Mouse (Mus musculus): ENCODE measurements around the gene Hes1. TPM values are rescaled to one million over a fixed set of nuclear protein-coding genes. Genes with fewer than 3 reads are reported as not detected.

The Hes1 gene
- polyA plus RNA-seq, 1 experiment from 2014 or later, result 74.1 TPM

DNA sequence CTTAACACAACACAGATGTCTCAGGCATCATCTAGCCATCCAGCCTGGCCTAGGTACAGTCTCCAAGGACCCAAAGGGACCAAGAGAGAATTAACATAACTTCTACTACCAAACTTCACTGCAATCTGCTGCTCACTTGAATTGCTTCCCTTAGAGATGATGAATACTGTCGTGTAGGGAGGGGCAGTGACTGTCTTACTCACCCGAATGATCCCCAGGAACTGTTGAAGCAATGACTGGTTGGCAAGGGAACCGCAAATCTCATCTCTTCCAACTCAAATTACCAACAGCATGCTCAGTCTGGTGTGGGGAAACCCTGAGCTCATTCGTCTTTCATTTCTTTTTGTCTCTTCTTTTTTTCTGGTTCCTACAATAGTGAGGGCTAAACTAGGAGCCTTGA lies 21.3 kb upstream of the Hes1 start:
- 63% methylated on average over 4 of the region's 4 CpGs for WGBS
- Histone ChIP-seq H3K4me3 (ENCODE audit: low read depth, low read length) (no peak overlapping the region), H3K4me1 (ENCODE audit: control insufficient read depth, insufficient read depth, low read length) (peaks cover 4% of the 10 kb centered on the region; the same call in 1 of the 2 replicates), H3K27ac (ENCODE audit: low read length) (no peak overlapping the region), H3K4me2 (replicated peaks; ENCODE audit: low read depth, low read length) (no peak overlapping the region), H3K9me3 (ENCODE audit: control insufficient read depth, low read depth, low read length) (no peaks in the 10 kb centered on the region), H3K36me3 (ENCODE audit: control insufficient read depth, insufficient read depth, low read length) (no peaks in the 10 kb centered on the region), H3K27me3 (ENCODE audit: control insufficient read depth, insufficient read depth, low read length) (no peaks in the 10 kb centered on the region), H3K9ac (replicated peaks; ENCODE audit: low read depth, low read length) (no peak overlapping the region)
- no peak for ATAC-seq (ENCODE audit: insufficient number of reproducible peaks, insufficient read depth, low FRiP score, low read depth)

DNA sequence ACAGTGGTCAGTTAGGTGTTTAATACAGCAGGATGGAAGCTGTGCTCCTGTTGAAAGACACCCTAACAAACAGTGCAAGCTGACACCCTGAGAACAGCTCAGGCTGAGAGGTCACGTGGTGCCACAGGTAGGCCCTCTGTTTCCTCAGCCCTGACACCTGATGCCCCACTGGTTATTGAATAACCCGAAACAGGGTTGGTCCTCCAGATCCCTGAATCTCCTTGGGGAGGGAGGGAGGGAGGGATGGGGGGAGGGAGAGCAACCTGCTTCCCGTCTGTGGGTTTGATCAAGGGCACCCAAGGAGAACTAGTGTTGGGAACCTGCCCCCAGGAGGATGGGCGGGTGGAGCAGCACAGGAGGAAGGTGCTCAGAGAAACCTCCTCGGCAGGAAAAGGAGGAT lies 18.6 kb upstream of the Hes1 start:
- H3K4me1 ChIP-seq (ENCODE audit: control insufficient read depth, insufficient read depth, low read length), result peaks cover 3% of the 10 kb centered on the region; the same call in 1 of the 2 replicates
- H3K36me3 ChIP-seq (ENCODE audit: control insufficient read depth, insufficient read depth, low read length), result no peaks in the 10 kb centered on the region
- 46% methylated on average over 5 of the region's 5 CpGs for WGBS
- no peaks in the 10 kb centered on the region for H3K27me3 ChIP-seq (ENCODE audit: control insufficient read depth, insufficient read depth, low read length)
- H3K9me3 ChIP-seq (ENCODE audit: control insufficient read depth, low read depth, low read length), result no peaks in the 10 kb centered on the region
- no peak overlapping the region for H3K9ac ChIP-seq (replicated peaks; ENCODE audit: low read depth, low read length)
- no peak overlapping the region for H3K4me3 ChIP-seq (ENCODE audit: low read depth, low read length)
- H3K27ac ChIP-seq (ENCODE audit: low read length), result peak overlapping the region; percentile 52; the same call in 1 of the 2 replicates
- ATAC-seq (ENCODE audit: insufficient number of reproducible peaks, insufficient read depth, low FRiP score, low read depth), result peak; percentile 92
- H3K4me2 ChIP-seq (replicated peaks; ENCODE audit: low read depth, low read length), result no peak overlapping the region

GRCm38 (mm10) chr16:30047010-30047409 lies 17.2 kb upstream of the Hes1 start:
- no peak for ATAC-seq (ENCODE audit: insufficient number of reproducible peaks, insufficient read depth, low FRiP score, low read depth)
- no peak overlapping the region for H3K4me2 ChIP-seq (replicated peaks; ENCODE audit: low read depth, low read length)

GRCm38 (mm10) chr16:30047421-30047831 lies 16.8 kb upstream of the Hes1 start:
- Histone ChIP-seq H3K4me2 (replicated peaks; ENCODE audit: low read depth, low read length) (no peak overlapping the region), H3K27ac (ENCODE audit: low read length) (peak overlapping the region; percentile 49; the same call in 1 of the 2 replicates), H3K9ac (replicated peaks; ENCODE audit: low read depth, low read length) (no peak overlapping the region), H3K4me3 (ENCODE audit: low read depth, low read length) (no peak overlapping the region), H3K36me3 (ENCODE audit: control insufficient read depth, insufficient read depth, low read length) (no peaks in the 10 kb centered on the region), H3K9me3 (ENCODE audit: control insufficient read depth, low read depth, low read length) (no peaks in the 10 kb centered on the region), H3K4me1 (ENCODE audit: control insufficient read depth, insufficient read depth, low read length) (peaks cover 3% of the 10 kb centered on the region; the same call in 1 of the 2 replicates), H3K27me3 (ENCODE audit: control insufficient read depth, insufficient read depth, low read length) (no peaks in the 10 kb centered on the region)
- no peak for ATAC-seq (ENCODE audit: insufficient number of reproducible peaks, insufficient read depth, low FRiP score, low read depth)
- 41% methylated on average over 11 of the region's 11 CpGs for WGBS

More at GRCm38 (mm10) chr16:30047010-30047409, 17.2 kb upstream of the Hes1 start:
- peaks cover 3% of the 10 kb centered on the region; the same call in 1 of the 2 replicates for H3K4me1 ChIP-seq (ENCODE audit: control insufficient read depth, insufficient read depth, low read length)
- H3K36me3 ChIP-seq (ENCODE audit: control insufficient read depth, insufficient read depth, low read length), result no peaks in the 10 kb centered on the region
- 80% methylated on average over 7 of the region's 7 CpGs for whole genome bisulfite sequencing
- peak overlapping the region; percentile 49; the same call in 1 of the 2 replicates for H3K27ac ChIP-seq (ENCODE audit: low read length)
- H3K9me3 ChIP-seq (ENCODE audit: control insufficient read depth, low read depth, low read length), result no peaks in the 10 kb centered on the region
- H3K27me3 ChIP-seq (ENCODE audit: control insufficient read depth, insufficient read depth, low read length), result no peaks in the 10 kb centered on the region
- no peak overlapping the region for H3K9ac ChIP-seq (replicated peaks; ENCODE audit: low read depth, low read length)
- no peak overlapping the region for H3K4me3 ChIP-seq (ENCODE audit: low read depth, low read length)

GRCm38 (mm10) chr16:30050767-30051490 lies 13.3 kb upstream of the Hes1 start:
- no peaks in the 10 kb centered on the region for H3K36me3 ChIP-seq (ENCODE audit: control insufficient read depth, insufficient read depth, low read length)
- H3K27me3 ChIP-seq (ENCODE audit: control insufficient read depth, insufficient read depth, low read length), result no peaks in the 10 kb centered on the region
- no peaks in the 10 kb centered on the region for H3K9me3 ChIP-seq (ENCODE audit: control insufficient read depth, low read depth, low read length)
- H3K27ac ChIP-seq (ENCODE audit: low read length), result no peak overlapping the region; the same call in 1 of the 2 replicates
- 52% methylated on average over 10 of the region's 10 CpGs for WGBS
- ATAC-seq (ENCODE audit: insufficient number of reproducible peaks, insufficient read depth, low FRiP score, low read depth), result no peak
- H3K4me3 ChIP-seq (ENCODE audit: low read depth, low read length), result no peak overlapping the region
- H3K4me2 ChIP-seq (replicated peaks; ENCODE audit: low read depth, low read length), result no peak overlapping the region
- peaks cover 12% of the 10 kb centered on the region for H3K4me1 ChIP-seq (ENCODE audit: control insufficient read depth, insufficient read depth, low read length)
- H3K9ac ChIP-seq (replicated peaks; ENCODE audit: low read depth, low read length), result no peak overlapping the region

DNA sequence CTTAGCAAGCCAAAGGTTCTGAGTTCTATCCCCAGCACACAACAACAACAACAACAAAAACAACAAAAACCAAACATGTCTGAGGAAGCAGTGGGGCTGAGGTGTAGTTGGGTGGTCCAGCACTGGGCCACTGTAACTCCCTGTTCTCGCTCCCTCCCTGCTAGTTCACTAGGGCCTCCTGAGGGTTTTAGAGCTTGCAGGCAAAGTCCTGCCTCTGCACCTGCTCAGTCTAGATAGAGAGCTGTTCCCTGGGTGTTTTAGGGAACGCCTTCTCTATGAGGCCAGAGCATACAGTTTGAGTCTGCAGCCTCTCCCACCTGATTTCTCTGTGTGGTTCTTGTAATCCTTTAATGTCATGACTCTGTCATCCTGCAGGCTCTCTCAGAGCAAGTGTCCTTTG lies 11.9 kb upstream of the Hes1 start:
- no peak overlapping the region for H3K4me2 ChIP-seq (replicated peaks; ENCODE audit: low read depth, low read length)
- no peak overlapping the region for H3K9ac ChIP-seq (replicated peaks; ENCODE audit: low read depth, low read length)
- no peak overlapping the region for H3K4me3 ChIP-seq (ENCODE audit: low read depth, low read length)
- H3K27me3 ChIP-seq (ENCODE audit: control insufficient read depth, insufficient read depth, low read length), result no peaks in the 10 kb centered on the region
- 74% methylated on average over 2 of the region's 2 CpGs for WGBS
- H3K9me3 ChIP-seq (ENCODE audit: control insufficient read depth, low read depth, low read length), result no peaks in the 10 kb centered on the region
- no peaks in the 10 kb centered on the region for H3K36me3 ChIP-seq (ENCODE audit: control insufficient read depth, insufficient read depth, low read length)
- no peak for ATAC-seq (ENCODE audit: insufficient number of reproducible peaks, insufficient read depth, low FRiP score, low read depth)
- H3K27ac ChIP-seq (ENCODE audit: low read length), result no peak overlapping the region; the same call in 1 of the 2 replicates
- peaks cover 17% of the 10 kb centered on the region for H3K4me1 ChIP-seq (ENCODE audit: control insufficient read depth, insufficient read depth, low read length)

DNA sequence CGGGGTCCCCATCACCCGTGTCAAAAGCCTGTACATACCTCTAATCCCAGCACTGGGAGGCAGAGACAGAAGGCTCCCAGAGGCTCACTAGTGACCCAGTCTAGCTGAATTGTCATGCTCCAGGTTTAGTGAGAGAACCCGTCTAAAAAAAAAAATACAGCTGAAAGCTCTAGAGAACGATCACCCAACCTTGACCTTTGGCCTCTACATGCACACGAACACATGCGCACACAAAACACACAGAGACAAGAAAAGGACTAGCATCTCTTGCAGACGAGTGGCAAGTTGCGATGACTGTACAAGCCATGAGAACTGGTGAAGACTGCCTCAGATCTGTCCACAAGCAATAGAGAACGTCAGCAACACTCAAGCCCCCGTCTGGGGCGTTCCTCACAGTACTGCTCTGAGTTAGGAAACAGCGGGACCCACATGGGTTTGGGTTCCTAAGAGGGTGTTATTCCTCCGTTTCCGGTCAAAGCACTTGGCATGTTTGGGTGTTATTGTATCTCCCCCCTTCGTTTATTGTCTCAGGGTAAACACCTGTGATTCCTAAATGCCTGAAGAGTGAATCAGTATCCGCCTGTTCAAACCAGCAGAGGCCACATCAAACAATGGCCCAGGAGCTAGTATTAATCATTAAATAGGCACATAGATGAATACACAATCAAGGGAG lies 11.2 kb upstream of the Hes1 start:
- Histone ChIP-seq H3K4me1 (ENCODE audit: control insufficient read depth, insufficient read depth, low read length) (peaks cover 17% of the 10 kb centered on the region), H3K9me3 (ENCODE audit: control insufficient read depth, low read depth, low read length) (no peaks in the 10 kb centered on the region), H3K4me3 (ENCODE audit: low read depth, low read length) (no peak overlapping the region), H3K27me3 (ENCODE audit: control insufficient read depth, insufficient read depth, low read length) (no peaks in the 10 kb centered on the region), H3K36me3 (ENCODE audit: control insufficient read depth, insufficient read depth, low read length) (no peaks in the 10 kb centered on the region), H3K9ac (replicated peaks; ENCODE audit: low read depth, low read length) (no peak overlapping the region), H3K4me2 (replicated peaks; ENCODE audit: low read depth, low read length) (no peak overlapping the region), H3K27ac (ENCODE audit: low read length) (peak overlapping the region; percentile 24; the same call in 1 of the 2 replicates)
- WGBS, result 53% methylated on average over 16 of the region's 16 CpGs
- peak; percentile 15; the same call in 1 of the 2 replicates for ATAC-seq (ENCODE audit: insufficient number of reproducible peaks, insufficient read depth, low FRiP score, low read depth)

- Histone ChIP-seq H3K27ac (ENCODE audit: low read length) (no peak overlapping the region; the same call in 1 of the 2 replicates), H3K9ac (replicated peaks; ENCODE audit: low read depth, low read length) (no peak overlapping the region), H3K4me2 (replicated peaks; ENCODE audit: low read depth, low read length) (no peak overlapping the region), H3K9me3 (ENCODE audit: control insufficient read depth, low read depth, low read length) (no peaks in the 10 kb centered on the region), H3K27me3 (ENCODE audit: control insufficient read depth, insufficient read depth, low read length) (no peaks in the 10 kb centered on the region), H3K36me3 (ENCODE audit: control insufficient read depth, insufficient read depth, low read length) (no peaks in the 10 kb centered on the region), H3K4me1 (ENCODE audit: control insufficient read depth, insufficient read depth, low read length) (peaks cover 22% of the 10 kb centered on the region), H3K4me3 (ENCODE audit: low read depth, low read length) (no peak overlapping the region)
- no peak for ATAC-seq (ENCODE audit: insufficient number of reproducible peaks, insufficient read depth, low FRiP score, low read depth)
- WGBS, result 48% methylated on average over 4 of the region's 4 CpGs
Observed at GRCm38 (mm10) chr16:30054541-30054940, 9.6 kb upstream of the Hes1 start.
